Mouse (Mus musculus): ENCODE measurements around the gene Cyth3.

The Cyth3 gene

DNA sequence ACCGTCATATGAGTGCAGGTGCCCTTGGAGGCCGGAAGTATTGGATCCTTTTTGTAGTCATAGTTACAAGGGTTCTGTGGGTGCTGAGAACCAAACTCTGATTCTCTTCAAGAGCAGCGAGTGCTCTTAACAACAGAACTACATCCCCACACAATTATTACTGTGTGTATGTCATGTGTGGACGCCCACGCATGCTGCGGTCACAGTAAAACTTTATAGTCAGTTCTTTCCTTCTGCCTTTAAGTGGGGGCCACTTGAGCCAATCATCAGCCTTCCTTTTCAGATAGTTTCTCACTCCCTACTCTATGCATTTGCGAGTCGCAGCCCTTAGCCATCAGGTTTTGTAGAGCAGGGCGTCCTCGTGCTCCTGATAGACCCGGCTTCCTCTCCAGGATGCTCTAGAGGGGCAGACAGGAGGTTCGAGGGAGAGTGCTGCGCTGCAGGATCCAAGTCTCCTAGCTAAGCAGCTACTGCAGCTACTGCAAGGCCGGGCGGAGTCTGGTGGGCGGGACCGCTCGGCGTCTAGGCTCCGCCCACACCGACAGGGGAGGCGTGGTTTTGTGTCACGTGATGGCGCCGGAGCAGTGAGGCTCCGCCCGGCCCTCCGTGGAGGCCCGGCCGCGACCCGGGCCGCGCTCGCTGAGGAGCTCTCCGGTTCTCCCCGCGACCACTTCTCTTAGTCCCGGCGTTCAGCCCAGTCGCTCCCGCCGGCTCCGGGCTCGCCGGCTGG is at the start of gene Cyth3:
Cyth3 (plus strand) TSS at position 555 of the 730 bp plus-strand sequence.
- DNase-seq (ENCODE audit: low read depth): peak; percentile 96

- no peak for DNase-seq (ENCODE audit: low read depth)
Observed at GRCm38 (mm10) chr5:143573067-143573466, 49.2 kb upstream of the Cyth3 start.

DNA sequence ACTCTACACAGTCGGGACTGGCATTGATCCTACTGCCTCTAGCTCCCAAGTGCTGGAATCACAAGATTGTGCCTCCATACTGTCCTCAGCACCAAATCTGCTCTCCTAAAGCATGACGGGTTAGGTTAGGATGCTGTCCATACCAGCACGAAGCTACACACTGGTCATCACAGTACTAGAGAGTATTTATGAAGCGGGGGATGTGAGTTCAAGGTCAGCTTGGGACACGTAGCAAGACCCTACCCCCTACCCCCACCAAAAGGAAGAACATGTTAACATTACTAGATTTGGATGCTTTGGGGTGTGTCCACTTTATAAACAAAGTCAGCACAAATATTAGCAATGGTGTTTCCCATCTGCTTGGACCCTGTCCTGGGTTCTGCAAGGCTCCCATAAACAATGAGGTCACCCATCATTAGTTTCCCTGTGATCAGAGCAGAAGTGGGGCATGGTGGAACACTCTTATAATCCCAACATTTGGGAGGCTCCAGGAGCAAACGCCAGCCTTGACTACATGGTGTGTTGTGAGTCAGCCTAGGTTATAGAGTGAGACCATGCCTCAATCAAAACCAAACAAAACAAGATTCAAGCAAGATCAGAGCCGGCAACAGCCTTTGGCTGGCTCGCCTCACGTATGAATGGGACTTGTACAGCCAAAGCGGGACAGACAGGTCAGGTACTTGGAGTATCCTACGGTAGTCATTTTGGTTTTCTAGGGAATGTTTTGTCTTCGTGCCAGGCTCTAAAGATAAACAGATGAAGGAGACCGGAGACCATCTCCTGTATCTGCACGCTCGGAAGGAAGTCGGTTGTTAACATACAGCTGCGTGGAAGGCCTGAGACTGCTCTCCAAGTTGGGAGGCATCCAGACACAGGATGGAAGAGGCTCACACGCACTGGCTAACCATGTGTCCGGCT is 47.7 kb upstream of the Cyth3 start:
- no peak for DNase-seq (ENCODE audit: low read depth)

DNA sequence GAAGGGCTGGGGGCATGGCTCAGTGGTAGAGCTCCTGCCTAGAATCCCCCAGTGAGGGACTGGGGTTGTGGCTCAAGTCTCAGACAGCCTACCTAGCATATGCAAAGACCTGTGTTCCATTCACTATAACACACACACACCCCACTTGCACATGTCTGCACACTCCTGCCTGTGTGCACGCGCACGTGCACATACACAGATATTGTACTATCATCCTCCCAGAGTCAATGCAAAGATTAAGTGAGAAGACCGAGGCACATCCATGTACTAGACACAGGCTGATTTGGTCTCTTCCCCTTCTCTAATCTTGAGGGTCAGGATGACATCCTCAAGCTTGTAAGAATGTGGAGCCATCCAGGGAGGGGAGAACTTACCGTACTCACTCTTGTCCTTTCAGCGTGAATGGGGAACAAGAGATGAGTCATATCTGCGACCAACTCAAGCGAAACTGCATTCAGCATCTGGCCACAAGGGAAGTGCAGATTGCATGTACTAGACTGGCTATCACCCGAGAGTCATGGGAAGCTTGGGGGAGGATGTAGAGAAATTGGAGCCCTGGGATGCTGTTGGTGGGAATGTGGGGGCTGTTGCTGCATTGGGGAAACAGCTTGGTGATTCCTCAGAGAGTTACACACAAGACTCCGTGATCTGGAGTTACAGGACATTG is 42.6 kb upstream of the Cyth3 start:
- no peak for DNase-seq (ENCODE audit: low read depth)

GRCm38 (mm10) chr5:143580982-143581381 is 41.3 kb upstream of the Cyth3 start:
- no peak for DNase-seq (ENCODE audit: low read depth)

- DNase-seq (ENCODE audit: low read depth): no peak
Observed at GRCm38 (mm10) chr5:143581874-143582273, 40.4 kb upstream of the Cyth3 start.

DNA sequence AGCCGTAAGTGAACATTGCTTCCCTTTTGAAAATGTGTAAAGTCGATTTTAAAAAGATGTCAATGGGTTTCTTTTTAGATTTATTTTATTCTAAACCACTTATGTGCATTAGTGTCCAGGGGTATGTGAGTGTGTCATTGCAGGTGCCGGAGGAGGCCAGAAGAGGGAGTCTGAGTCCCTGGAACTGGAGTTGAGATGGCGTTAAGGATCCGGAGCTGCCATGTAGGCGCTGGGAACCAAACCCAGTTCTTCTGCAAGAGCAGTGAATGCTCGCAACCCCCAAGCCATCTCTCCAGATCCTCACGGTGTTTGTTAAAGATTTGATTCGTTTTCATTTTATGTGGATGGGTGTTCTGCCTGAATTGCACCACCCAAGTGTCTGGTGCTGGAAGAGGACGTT is 39.2 kb upstream of the Cyth3 start:
- DNase-seq (ENCODE audit: low read depth): no peak

GRCm38 (mm10) chr5:143584982-143585381 is 37.3 kb upstream of the Cyth3 start:
- no peak for DNase-seq (ENCODE audit: low read depth)

DNA sequence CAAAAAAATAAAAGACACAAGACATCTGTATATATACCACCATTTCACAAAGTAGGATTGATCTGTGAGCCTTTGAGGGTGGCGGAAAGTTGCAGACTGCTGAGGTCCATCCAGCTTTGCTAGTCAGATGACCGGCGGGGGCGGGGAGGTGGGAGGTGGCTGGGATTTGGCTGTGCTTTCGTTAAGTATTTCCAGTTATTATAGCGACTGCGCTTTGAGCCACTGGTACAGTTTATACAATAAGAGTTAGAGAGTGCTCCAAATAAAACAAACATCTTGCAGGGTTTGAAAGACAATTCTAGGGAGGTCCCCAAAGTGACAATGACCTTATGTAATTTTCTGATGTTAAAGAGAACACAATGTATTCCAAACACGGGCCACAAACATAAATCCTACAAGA is 35.9 kb upstream of the Cyth3 start:
- no peak for DNase-seq (ENCODE audit: low read depth)

GRCm38 (mm10) chr5:143589108-143589507 is 33.1 kb upstream of the Cyth3 start:
- DNase-seq (ENCODE audit: low read depth): no peak

DNA sequence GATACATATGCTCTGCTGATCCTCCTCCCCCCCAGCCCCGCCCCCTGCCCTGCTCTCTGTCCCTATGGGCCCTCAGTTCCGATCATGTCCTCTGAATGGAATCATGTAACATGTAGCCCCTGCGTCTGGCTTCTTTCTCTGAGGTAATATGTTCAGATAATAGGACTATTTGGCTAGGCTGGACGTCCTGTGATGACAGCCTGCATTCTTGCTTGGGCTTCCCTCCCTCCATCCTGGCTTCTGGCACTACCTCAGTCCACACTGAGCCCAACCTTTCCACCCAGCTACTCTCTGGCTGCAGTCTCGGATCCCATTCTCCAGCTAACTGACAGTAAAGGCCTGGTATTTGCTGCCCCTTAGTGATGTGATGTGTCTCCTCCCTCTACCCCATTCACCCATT is 29.3 kb upstream of the Cyth3 start:
- DNase-seq (ENCODE audit: low read depth): no peak

DNA sequence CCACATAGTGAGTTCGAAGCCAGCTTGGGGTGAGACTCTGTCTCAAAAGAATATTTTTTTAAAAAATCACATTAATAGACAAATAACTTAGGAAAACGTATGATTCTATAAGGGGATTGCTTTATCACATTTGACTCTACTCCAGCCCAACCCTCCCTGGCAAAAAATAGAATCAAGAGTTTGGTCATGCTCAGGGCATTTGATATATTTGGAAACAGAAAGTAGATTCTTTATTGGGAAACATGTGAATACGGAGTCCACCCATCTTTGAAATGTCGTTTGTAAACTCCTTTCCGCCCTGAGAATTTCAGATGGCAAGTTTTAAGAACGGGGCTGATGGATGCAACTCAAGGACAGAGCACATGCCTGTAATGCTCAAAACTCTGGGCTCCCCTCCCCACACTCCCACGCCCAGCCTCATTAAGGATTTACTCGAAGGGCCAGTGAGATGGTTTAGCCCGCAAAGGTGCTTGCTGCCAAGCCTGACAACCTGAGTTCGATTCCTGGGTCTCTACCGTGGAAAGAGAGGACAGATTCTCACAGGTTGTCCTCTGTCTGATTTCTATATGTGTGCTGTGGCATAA is 28.6 kb upstream of the Cyth3 start:
- no peak for DNase-seq (ENCODE audit: low read depth)

- DNase-seq (ENCODE audit: low read depth): no peak
Observed at GRCm38 (mm10) chr5:143594291-143595065, 27.8 kb upstream of the Cyth3 start.

DNA sequence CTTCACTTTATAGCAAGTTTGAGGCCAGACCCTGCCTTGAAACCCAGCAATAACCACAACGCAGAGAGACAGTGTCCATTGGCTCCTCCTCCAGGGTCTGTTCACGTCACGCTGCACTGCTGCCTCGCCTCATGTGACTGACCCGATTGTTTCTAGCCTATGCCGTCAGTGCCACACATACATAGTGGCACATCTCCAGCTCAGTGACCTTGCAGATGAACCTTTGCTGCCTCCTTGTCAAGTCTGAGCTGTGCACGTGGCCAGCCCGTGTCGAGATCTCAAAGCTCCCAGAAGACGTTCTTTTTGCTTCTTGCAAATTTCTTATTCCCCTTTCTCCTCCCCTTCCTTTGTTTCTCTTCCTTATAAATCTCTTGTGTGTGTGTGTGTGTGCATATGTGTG is 20.2 kb upstream of the Cyth3 start:
- DNase-seq (ENCODE audit: low read depth): no peak

GRCm38 (mm10) chr5:143604157-143604774 is 18.0 kb upstream of the Cyth3 start:
- no peak for DNase-seq (ENCODE audit: low read depth)

- no peak for DNase-seq (ENCODE audit: low read depth)
Observed at GRCm38 (mm10) chr5:143606756-143607155, 15.5 kb upstream of the Cyth3 start.

- no peak for DNase-seq (ENCODE audit: low read depth)
Observed at GRCm38 (mm10) chr5:143608175-143608574, 14.1 kb upstream of the Cyth3 start.

GRCm38 (mm10) chr5:143611954-143612353 is 10.3 kb upstream of the Cyth3 start:
- DNase-seq (ENCODE audit: low read depth): no peak

DNA sequence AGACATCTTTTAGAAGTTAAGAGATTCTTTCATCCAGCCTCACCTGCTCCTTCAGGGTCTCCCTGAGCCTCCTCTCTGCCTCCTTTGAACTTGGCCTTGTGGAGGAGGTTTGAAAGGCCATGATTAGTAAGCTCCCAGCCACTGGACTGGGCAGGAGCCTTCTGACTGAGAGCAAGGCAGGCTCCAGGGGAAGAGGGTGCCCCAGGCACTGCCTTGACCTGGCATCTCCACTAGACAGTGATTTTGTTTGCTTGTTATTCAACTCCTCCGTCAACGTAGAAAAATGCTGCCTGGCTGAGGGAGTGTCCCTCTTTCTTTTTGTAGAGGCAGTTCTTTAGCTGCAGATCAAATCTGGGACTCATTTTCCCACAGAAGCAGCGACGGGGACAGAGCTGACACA is 9.0 kb upstream of the Cyth3 start:
- DNase-seq (ENCODE audit: low read depth): no peak

DNA sequence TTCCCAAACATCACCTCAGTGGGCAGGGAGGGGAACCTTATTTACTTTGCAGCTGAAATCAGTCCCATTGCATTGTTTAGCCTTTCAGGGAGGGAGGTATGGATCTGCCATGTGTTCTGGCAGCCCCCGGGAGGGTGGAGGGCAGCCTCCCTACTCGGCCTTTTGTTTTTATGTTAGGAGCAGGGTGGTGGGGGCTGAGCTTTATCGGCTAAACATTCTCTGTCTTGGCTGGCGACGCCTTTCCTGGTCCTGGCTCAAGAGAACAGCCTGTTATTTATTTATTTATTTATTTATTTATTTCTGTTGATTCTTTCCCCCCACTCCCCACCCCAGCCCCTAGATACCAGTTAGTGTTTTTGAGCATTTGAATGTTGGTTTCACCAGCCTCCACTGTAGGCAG is 7.7 kb upstream of the Cyth3 start:
- no peak for DNase-seq (ENCODE audit: low read depth)

GRCm38 (mm10) chr5:143615353-143615752 is 6.9 kb upstream of the Cyth3 start:
- no peak for DNase-seq (ENCODE audit: low read depth)

All from induced T-regulatory cell, adult 2 months (primary cell).